Mouse (Mus musculus): ENCODE measurements at regions not wholly inside any gene's neighbourhood (a gene's known extent, or its start where the extent isn't known, plus 50 kb on each side); places are given as distances from the start of the nearest gene placed in this dataset.

- no peak for DNase-seq (ENCODE audit: low spot score)
- 69% methylated on average over 7 of the region's 7 CpGs for WGBS
- no peak overlapping the region for H3K27ac ChIP-seq
- peaks cover 6% of the 10 kb centered on the region for H3K27me3 ChIP-seq (ENCODE audit: insufficient read depth, poor library complexity, severe bottlenecking)
- H3K9me3 ChIP-seq: no peaks in the 10 kb centered on the region
- no peaks in the 10 kb centered on the region for H3K36me3 ChIP-seq
- H3K4me1 ChIP-seq (replicated peaks): peaks cover 25% of the 10 kb centered on the region; the same call in 1 of the 2 replicates
- no peak overlapping the region for H3K4me3 ChIP-seq
These were observed 67.5 kb upstream of the Otx2 start for GRCm38 (mm10) chr14:48740942-48741602.

- Histone ChIP-seq H3K27me3 (ENCODE audit: insufficient read depth, poor library complexity, severe bottlenecking) (peaks cover 7% of the 10 kb centered on the region), H3K4me1 (replicated peaks) (peaks cover 25% of the 10 kb centered on the region; the same call in 1 of the 2 replicates)
These were observed 65.5 kb upstream of the Otx2 start for GRCm38 (mm10) chr14:48739121-48739520.

GRCm38 (mm10) chr14:48738641-48739040 is 65.0 kb upstream of the Otx2 start:
- H3K9me3 ChIP-seq: no peaks in the 10 kb centered on the region
- H3K4me3 ChIP-seq: no peak overlapping the region
- WGBS: 84% methylated on average over 10 of the region's 10 CpGs
- no peak overlapping the region for H3K27ac ChIP-seq
- no peak for DNase-seq (ENCODE audit: low spot score)
- H3K36me3 ChIP-seq: no peaks in the 10 kb centered on the region
- H3K4me1 ChIP-seq (replicated peaks): peaks cover 25% of the 10 kb centered on the region; the same call in 1 of the 2 replicates
- peaks cover 10% of the 10 kb centered on the region for H3K27me3 ChIP-seq (ENCODE audit: insufficient read depth, poor library complexity, severe bottlenecking)

More at GRCm38 (mm10) chr14:48739121-48739520, 65.5 kb upstream of the Otx2 start:
- H3K36me3 ChIP-seq: no peaks in the 10 kb centered on the region
- 92% methylated on average over 4 of the region's 4 CpGs for WGBS
- H3K9me3 ChIP-seq: no peaks in the 10 kb centered on the region
- no peak overlapping the region for H3K27ac ChIP-seq
- H3K4me3 ChIP-seq: no peak overlapping the region
- no peak for DNase-seq (ENCODE audit: low spot score)

GRCm38 (mm10) chr14:48738213-48738612 is 64.6 kb upstream of the Otx2 start:
- Histone ChIP-seq H3K9me3 (no peaks in the 10 kb centered on the region), H3K36me3 (no peaks in the 10 kb centered on the region), H3K27ac (peak overlapping the region; percentile 57), H3K4me3 (no peak overlapping the region), H3K27me3 (ENCODE audit: insufficient read depth, poor library complexity, severe bottlenecking) (peaks cover 10% of the 10 kb centered on the region), H3K4me1 (replicated peaks) (peaks cover 25% of the 10 kb centered on the region; the same call in 1 of the 2 replicates)
- DNase-seq (ENCODE audit: low spot score): peak; percentile 17
- 34% methylated on average over 10 of the region's 10 CpGs for WGBS

- no peaks in the 10 kb centered on the region for H3K9me3 ChIP-seq
- WGBS: 62% methylated on average over 14 of the region's 14 CpGs
- peak; percentile 3 for DNase-seq (ENCODE audit: low spot score)
- H3K4me3 ChIP-seq: no peak overlapping the region
- peaks cover 10% of the 10 kb centered on the region for H3K27me3 ChIP-seq (ENCODE audit: insufficient read depth, poor library complexity, severe bottlenecking)
- no peaks in the 10 kb centered on the region for H3K36me3 ChIP-seq
- peaks cover 25% of the 10 kb centered on the region; the same call in 1 of the 2 replicates for H3K4me1 ChIP-seq (replicated peaks)
- peak overlapping the region; percentile 59; the same call in 1 of the 2 replicates for H3K27ac ChIP-seq
These were observed 63.6 kb upstream of the Otx2 start for GRCm38 (mm10) chr14:48736969-48737860.

- H3K4me1 ChIP-seq (replicated peaks): peaks cover 25% of the 10 kb centered on the region; the same call in 1 of the 2 replicates
- peaks cover 10% of the 10 kb centered on the region for H3K27me3 ChIP-seq (ENCODE audit: insufficient read depth, poor library complexity, severe bottlenecking)
- no peak overlapping the region for H3K4me3 ChIP-seq
- 55% methylated on average over 6 of the region's 6 CpGs for WGBS
- no peaks in the 10 kb centered on the region for H3K36me3 ChIP-seq
- no peak overlapping the region for H3K27ac ChIP-seq
- H3K9me3 ChIP-seq: no peaks in the 10 kb centered on the region
- DNase-seq (ENCODE audit: low spot score): no peak
These were observed 62.6 kb upstream of the Otx2 start for GRCm38 (mm10) chr14:48736211-48736610.

GRCm38 (mm10) chr14:48729996-48730395 is 56.4 kb upstream of the Otx2 start:
- Histone ChIP-seq H3K27me3 (ENCODE audit: insufficient read depth, poor library complexity, severe bottlenecking) (peaks cover 4% of the 10 kb centered on the region; the same call in 1 of the 2 replicates), H3K4me1 (replicated peaks) (no peaks in the 10 kb centered on the region), H3K4me3 (no peak overlapping the region), H3K27ac (no peak overlapping the region), H3K9me3 (no peaks in the 10 kb centered on the region), H3K36me3 (no peaks in the 10 kb centered on the region)
- no peak for DNase-seq (ENCODE audit: low spot score)
- 70% methylated on average over 2 of the region's 2 CpGs for WGBS

Data from hindbrain, embryonic 10.5 days (tissue).